Mouse (Mus musculus): ENCODE measurements around the gene Siglec1. TPM values are rescaled to one million over a fixed set of nuclear protein-coding genes. Genes with fewer than 3 reads are reported as not detected.
"Not testable (repeated sequence)": the region's sequence is repeated elsewhere in the genome, so short reads cannot be mapped to it uniquely, and the experiment has no call there.

Siglec1 gene
- polyA plus RNA-seq, 1 experiment, result 0.38 TPM

DNA sequence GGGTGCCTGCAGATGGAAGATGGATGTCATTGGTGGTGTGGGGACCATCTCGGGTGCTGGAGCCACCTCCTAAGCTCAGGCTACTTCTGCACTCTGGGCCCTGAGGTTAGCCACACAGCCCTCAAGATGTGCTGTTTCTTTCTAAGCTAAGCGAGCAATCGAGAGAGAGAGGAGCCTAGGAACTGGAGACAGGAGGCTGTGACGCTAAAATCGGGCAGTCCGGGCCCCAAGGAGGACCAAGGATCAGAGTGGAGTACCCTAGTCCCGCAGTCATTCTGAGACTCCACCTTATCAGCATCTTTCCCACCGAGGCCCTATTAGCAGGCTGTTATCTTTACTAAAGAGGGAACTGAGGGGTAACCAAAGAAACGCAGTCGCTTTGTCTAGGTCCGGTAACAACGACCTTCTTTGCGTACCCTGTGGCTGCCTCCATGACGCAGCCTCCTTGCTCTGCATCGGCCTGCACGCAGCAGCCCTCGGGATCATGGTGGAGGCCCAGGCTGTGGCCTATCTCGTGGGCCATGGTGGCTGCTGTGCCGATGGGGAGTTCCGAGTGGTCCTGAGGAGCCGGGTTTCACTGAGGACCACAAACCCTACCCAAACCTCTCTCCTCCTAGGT is 31.8 kb downstream of the Siglec1 start:
- no peak for DNase-seq (ENCODE audit: extremely low spot score in 1 of 2, low spot score in 1 of 2)

DNA sequence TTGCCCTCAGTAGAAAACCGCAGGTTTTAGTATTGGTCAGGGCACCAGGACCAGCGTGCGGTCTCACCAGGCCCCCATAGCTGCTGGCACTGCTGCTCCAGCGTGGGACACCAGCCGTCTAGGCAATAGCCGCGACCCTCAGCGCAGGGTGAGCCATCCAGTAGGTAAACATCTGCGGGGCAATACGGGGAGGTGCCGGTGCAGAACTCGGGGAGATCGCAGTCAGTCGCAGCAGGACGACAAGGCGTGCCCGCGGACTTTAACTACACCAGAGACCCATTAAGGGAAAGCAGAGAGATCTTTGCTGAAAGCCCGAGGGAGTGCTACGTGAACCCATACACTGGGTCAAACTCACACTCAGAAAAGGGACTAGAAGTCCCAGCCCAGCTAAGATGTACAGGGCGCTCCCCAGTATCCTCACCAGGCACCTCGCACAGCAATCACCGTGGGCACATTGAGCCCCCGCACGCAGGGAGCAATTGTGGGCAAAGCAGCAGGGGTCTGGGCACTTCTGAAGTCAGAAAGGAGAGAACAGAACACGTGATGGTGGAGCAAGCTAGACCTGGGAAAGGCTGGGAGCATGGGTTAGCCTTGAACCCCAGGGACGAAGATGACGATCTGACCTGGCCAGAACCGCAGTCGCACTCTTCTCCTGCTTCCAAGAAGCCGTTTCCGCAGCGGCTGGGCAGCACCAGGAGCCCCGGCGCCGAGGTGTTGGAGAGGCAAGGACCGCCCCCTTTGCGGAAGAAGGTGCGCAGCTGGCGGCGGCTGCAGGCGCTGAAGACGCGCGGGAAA is 32.5 kb downstream of the Siglec1 start:
- DNase-seq (ENCODE audit: extremely low spot score in 1 of 2, low spot score in 1 of 2), result no peak

GRCm38 (mm10) chr2:131052862-131053418 is 33.6 kb downstream of the Siglec1 start:
- DNase-seq (ENCODE audit: extremely low spot score in 1 of 2, low spot score in 1 of 2), result no peak

DNA sequence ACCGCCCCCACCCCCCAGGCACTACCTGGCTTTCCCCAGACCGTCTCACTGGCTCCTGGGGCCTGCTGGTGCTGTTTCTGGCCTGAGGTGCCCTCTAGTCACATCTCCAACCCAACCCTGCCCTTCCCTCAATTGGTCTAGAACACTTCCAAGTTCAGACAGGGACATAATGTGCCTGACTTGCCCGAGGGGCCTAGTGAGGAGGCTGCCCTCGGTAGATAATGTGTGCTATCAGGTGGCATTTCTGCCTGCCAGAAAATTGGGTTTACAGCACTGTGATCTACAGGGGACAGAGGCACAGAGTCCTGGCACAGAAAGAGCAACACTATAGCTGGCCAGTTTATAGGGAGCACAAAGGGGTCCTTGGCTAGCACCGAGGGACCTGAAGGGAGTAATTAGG is 34.5 kb downstream of the Siglec1 start:
- DNase-seq (ENCODE audit: extremely low spot score in 1 of 2, low spot score in 1 of 2), result no peak

- no peak for DNase-seq (ENCODE audit: extremely low spot score in 1 of 2, low spot score in 1 of 2)
Observed at GRCm38 (mm10) chr2:131046025-131046424, 40.5 kb downstream of the Siglec1 start.

DNA sequence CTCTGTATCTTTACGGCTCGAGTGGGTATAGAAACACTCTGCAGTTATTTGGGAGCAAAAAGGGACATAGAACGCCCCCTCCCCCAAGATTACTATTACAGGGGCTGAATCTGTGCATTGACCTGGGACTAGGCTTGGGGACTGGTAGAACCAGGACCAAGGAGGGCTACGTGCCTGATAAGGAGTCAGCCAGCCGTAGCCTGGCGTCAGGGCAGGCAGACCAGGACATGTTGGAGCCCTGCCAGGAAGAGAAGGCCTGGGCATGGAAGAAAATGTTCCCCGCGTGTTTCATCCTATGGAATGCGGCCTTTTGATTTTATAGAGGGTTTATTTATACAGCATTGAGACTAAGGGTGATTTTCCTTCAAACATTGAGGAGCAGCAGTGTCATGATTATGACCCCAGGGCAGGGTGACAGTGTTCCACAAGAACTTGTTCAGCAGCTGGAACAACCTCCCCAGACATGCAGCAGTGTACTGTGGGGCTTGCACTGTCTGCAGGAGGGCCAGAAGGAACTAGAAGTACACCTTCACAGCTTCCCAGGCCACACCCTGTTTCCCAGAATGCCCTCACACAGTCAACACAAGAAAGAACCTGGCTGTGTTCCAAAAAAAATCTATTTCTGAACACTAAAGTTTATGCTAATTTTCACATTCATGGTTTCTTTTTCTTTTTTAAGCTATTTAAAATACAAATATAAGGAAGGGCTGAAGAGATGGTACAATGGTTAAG is 41.4 kb downstream of the Siglec1 start:
- DNase-seq (ENCODE audit: extremely low spot score in 1 of 2, low spot score in 1 of 2), result no peak

- DNase-seq (ENCODE audit: extremely low spot score in 1 of 2, low spot score in 1 of 2), result no peak
Observed at GRCm38 (mm10) chr2:131044354-131044852, 42.2 kb downstream of the Siglec1 start.

DNA sequence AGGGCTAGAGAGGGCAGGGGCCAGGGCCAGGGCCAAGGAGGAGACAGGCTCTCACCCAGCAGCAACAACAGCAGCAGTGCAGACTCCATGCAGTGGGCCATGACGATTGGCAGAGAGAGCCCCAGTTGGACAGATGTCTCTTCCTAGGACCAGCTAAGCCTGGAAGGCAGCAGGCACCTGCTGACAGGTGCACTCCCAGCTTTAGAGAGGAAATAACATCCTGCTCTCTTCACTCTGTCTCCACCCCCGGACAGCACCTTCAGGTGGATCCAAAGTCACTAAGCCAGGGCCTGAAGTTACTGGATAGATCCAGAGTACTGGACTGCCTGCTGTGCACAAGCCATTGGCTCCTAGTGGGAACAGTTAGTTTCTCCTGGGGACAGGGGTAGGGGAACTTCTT is 43.6 kb downstream of the Siglec1 start, which contains the start of gene Gfra4:
TSS of gene Gfra4 (minus strand) at position 101 of the 400 bp plus-strand sequence.
- no peak for DNase-seq (ENCODE audit: extremely low spot score in 1 of 2, low spot score in 1 of 2)

DNA sequence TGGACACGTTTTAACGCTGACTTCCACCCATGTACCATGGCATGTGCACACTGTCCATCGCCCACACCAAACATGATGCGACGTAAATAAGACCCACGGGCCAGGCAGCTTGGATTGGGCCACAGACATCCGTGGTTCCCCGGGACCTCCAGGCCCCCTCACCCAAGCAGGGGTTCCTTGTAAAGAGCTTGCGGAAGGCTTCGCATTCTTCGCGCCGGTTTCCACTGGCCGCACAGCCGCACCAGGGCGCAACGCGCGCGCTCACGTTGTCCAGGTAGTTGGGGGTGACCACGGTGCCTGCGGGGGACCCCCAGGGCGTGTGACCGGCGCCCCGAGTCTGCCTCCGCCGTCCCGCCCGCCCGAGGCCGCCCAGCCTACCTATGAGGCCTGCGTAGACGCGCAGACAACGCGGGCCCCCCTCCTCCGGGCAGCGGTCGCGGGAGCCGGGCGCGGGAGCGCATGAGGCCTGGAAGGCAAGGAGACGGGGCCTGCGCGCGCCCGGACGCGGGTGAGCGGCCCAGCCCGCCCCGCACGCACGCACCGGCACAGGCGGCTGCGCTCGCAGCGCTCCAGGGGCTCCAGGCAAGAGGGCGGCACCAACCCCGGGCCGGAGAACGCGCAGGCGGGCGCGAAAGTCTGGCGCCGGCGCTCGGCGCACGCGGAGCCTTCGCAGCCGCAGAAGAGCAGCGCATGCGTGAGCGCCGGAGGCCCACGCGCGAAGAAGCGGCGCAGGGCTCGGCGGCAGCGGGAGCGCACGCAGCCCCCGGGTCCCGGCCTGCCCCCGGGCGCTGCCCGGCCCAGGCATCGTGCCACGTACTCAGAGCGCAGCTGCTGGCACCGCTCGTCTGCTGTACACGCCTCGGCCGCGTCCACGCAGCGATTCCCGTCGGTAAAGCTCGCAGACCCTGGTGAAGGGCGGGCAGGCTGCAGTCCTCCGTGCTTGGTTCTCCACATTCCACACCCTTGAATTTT is 45.4 kb downstream of the Siglec1 start:
- peak; percentile 43 to 88 for DNase-seq (ENCODE audit: extremely low spot score in 1 of 2, low spot score in 1 of 2)

DNA sequence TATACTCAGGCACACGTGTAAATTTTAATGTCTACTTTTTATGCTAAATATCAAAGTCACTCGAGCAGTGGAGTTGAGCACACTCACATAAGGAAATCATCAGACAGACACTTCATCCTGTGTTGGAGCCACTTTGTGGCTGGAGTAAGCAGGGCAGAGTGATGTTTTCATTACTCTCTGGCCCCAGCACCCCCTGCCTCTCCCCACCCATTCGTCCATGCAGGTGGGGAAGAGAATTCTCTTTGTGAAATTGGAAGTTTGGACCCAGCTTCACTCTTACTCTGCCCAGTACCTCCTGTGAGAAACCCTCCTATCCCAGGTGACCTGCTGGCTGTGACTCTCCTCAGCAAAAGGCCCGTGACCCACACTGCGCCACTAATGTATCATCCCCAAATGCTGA is 47.9 kb downstream of the Siglec1 start:
- no peak for DNase-seq (ENCODE audit: extremely low spot score in 1 of 2, low spot score in 1 of 2)

DNA sequence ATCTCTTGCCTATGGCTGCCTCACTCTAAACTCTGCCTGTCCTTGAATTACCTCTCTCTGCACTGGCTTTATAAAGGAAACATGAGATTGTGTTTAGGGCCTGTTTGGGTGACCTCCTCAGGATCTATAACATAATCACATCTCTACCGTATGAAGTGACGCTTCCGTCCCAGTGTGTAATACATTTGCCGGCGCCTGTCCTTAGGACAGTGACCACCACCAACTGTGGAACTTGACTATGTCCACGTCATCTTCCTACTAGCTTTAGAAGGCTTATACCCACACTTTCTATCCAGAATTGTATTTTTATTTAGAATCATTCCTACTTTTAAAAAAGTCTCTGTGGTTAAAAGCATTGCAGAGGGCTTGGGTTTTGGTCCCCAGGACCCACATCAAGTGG is 48.4 kb downstream of the Siglec1 start:
- DNase-seq (ENCODE audit: extremely low spot score in 1 of 2, low spot score in 1 of 2), result no peak

DNA sequence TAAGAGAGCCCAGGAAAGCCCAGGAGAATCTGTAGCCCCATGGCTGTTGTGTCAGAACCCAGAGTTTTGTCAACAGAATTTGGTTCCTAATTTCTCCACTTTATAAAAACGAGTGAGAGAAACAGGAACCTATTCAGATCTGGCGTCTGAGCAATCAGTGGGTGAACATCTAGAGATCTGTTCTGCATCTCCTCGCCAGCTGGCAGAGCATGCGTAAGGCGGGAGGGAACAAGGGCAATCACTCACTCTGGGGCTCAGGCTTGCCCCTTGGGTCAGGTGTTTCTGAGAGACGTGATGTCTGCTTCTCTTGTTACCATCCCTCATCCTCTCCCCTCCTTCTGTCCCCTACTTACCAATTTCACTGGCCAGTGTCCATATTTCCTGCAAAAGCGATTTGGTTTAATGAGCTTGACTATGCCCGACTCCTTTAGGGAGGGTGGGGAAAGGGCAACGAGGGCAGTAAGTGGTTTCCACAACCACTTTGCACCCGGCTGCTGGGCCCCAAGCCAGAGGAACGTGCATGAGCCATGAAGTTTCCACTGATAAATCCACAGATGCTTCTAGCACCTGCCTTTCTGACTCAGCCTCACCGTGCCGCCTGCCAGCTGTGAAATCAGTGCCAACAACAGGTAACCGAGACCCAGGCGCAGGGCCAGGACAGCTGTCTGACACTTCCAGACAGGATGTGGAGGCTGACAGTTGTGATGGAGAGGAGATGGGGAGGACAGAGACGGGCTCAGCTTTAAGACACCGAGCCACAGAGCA is 49.2 kb downstream of the Siglec1 start:
- DNase-seq (ENCODE audit: extremely low spot score in 1 of 2, low spot score in 1 of 2), result peak in 1 of 2 experiments; percentile 59

- DNase-seq (ENCODE audit: extremely low spot score in 1 of 2, low spot score in 1 of 2), result no peak
Observed at GRCm38 (mm10) chr2:131036757-131037156, 49.8 kb downstream of the Siglec1 start.

DNA sequence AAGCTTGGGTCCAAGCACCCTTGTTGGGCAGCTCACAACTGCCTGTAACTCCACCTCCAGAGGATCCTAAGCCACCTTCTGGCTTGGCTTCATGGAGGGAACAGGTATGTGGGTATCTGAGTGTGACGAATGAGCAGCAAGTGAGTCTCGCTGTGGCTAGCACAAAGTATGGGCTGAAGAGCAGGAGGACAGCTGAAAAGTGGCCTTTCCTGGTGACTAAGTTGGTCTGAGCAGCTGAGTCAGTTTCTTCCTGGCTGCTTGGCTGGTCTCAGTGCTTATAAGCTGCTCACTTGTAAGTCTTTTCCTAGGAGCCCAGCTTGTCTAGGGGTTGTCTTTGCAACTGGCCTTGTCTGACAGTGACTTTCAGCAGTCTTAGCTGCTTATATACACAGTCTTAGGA is 50.2 kb downstream of the Siglec1 start:
- DNase-seq (ENCODE audit: extremely low spot score in 1 of 2, low spot score in 1 of 2), result no peak

- not testable (repeated sequence) for DNase-seq (ENCODE audit: extremely low spot score in 1 of 2, low spot score in 1 of 2)
Observed at GRCm38 (mm10) chr2:131031406-131031805, 55.2 kb downstream of the Siglec1 start.

GRCm38 (mm10) chr2:131030998-131031397 is 55.6 kb downstream of the Siglec1 start:
- no peak for DNase-seq (ENCODE audit: extremely low spot score in 1 of 2, low spot score in 1 of 2)

- DNase-seq (ENCODE audit: extremely low spot score in 1 of 2, low spot score in 1 of 2), result no peak
Observed at GRCm38 (mm10) chr2:131030561-131030960, 56.0 kb downstream of the Siglec1 start.

DNA sequence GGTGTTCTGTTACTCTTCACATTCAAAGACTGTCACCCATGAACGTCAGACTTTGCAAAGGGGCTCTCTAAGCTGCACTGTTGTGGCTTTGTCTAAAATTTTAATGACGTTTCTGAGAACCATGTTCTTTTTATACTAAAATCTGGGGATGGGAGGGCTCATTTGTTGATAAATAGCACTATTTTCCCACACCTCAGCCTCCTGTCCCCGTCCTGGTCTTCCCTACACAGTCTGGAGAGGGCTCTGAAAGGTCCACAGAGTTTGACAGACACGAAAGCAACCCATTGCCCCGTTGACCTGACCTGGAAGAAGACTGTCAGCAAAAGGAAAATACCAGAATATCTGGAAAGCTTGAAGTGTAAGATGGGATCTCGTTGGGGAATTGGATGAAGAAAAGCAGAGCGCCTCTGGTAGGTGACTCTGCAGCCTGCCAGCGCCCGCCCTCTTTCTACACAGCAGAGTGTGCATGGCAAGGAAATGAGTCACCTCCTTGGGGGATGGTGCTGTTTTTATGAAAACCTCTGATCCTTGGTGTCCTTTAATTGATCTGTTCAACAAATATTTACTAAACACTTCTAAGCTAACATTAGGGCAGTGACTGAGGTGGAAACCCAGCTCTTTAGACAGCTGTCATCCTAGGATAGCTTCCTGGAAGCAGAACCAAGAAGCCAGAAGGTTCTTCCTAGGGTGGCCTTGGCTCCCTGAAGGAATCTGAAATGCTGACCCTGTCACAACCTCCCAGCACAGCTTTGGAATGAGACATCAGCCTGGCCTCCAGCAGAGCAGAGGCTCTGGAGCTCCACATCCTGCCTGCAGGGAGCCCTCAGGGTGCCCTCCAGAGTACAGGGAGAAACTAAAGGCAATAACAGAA is 57.3 kb downstream of the Siglec1 start:
- peak in 1 of 2 experiments; percentile 51 for DNase-seq (ENCODE audit: extremely low spot score in 1 of 2, low spot score in 1 of 2)
